Mouse (Mus musculus) mesoderm, embryonic 11.5 days (tissue): ENCODE measurements at regions not wholly inside any gene's neighbourhood (a gene's known extent, or its start where the extent isn't known, plus 50 kb on each side); places are given as distances from the start of the nearest gene placed in this dataset.

Experiments
- DNase-seq: peaks from one replicate; pipeline ENCODE4 v3.0.0-alpha.2; 2012; ENCODE audit warnings: low read depth, low spot score

- DNase-seq, result peak; percentile 16
Observed at GRCm38 (mm10) chr9:41697611-41698467, 426.3 kb downstream of the Sorl1 start.

GRCm38 (mm10) chr9:41697160-41697559 is 426.9 kb downstream of the Sorl1 start:
- no peak for DNase-seq

- no peak for DNase-seq
Observed at GRCm38 (mm10) chr9:41682911-41683310, 441.2 kb downstream of the Sorl1 start.

GRCm38 (mm10) chr9:41675656-41676055 is 448.4 kb downstream of the Sorl1 start:
- DNase-seq, result no peak

- no peak for DNase-seq
Observed at GRCm38 (mm10) chr9:41672958-41673357, 451.1 kb downstream of the Sorl1 start.

- DNase-seq, result no peak
Observed at GRCm38 (mm10) chr9:41668741-41669140, 455.4 kb downstream of the Sorl1 start.

GRCm38 (mm10) chr9:41665000-41665685 is 459.0 kb downstream of the Sorl1 start:
- no peak for DNase-seq

GRCm38 (mm10) chr9:41660576-41660975 is 463.5 kb downstream of the Sorl1 start:
- DNase-seq, result no peak

GRCm38 (mm10) chr9:41660011-41660410 is 464.1 kb downstream of the Sorl1 start:
- DNase-seq, result peak; percentile 8

GRCm38 (mm10) chr9:41631564-41632205 is 470.2 kb upstream of the Ubash3b start:
- DNase-seq, result no peak

- DNase-seq, result no peak
Observed at GRCm38 (mm10) chr9:41621341-41621740, 459.8 kb upstream of the Ubash3b start.

- no peak for DNase-seq
Observed at GRCm38 (mm10) chr9:41614002-41614401, 452.5 kb upstream of the Ubash3b start.

- DNase-seq, result no peak
Observed at GRCm38 (mm10) chr9:41612802-41613550, 451.5 kb upstream of the Ubash3b start.

GRCm38 (mm10) chr9:41612452-41612795 is 450.9 kb upstream of the Ubash3b start:
- DNase-seq, result no peak

- DNase-seq, result peak; percentile 94
Observed at GRCm38 (mm10) chr9:41611534-41612451, 450.3 kb upstream of the Ubash3b start.

- DNase-seq, result no peak
Observed at GRCm38 (mm10) chr9:41610347-41610746, 448.9 kb upstream of the Ubash3b start.

- DNase-seq, result no peak
Observed at GRCm38 (mm10) chr9:41606136-41606535, 444.6 kb upstream of the Ubash3b start.

GRCm38 (mm10) chr9:41604916-41605315 is 443.4 kb upstream of the Ubash3b start:
- no peak for DNase-seq

GRCm38 (mm10) chr9:41600778-41601177 is 439.3 kb upstream of the Ubash3b start:
- DNase-seq, result no peak

GRCm38 (mm10) chr9:41599874-41600273 is 438.4 kb upstream of the Ubash3b start:
- no peak for DNase-seq

GRCm38 (mm10) chr9:41595749-41596148 is 434.3 kb upstream of the Ubash3b start:
- DNase-seq, result no peak
